Mouse (Mus musculus): ENCODE results near the gene Immp2l. TPM values are rescaled to one million over a fixed set of nuclear protein-coding genes. Genes with fewer than 3 reads are reported as not detected.

Gene Immp2l
- polyA plus RNA-seq, 1 experiment from 2014 or later = 7.9 TPM

DNA sequence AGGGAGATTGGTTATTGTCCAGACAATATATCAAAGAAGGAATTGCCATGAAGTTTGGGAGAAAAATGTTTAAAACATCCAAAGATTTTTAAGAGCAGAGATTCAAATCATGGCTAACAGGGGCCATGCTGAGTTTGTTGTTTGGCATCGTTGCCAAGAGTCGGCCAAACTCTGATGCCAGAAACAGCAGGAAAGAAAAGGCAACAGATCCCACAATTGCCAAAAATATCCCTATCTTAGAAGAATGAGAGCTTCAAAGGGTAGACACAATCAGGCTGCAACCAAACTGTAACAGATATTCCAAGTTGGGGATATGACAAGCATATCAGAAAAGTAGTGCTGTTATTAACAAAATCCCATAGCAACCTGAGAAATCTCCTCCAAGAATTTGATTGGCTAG is 686.7 kb downstream of the Immp2l start:
- 90% methylated on average over 2 of the region's 2 CpGs for WGBS

DNA sequence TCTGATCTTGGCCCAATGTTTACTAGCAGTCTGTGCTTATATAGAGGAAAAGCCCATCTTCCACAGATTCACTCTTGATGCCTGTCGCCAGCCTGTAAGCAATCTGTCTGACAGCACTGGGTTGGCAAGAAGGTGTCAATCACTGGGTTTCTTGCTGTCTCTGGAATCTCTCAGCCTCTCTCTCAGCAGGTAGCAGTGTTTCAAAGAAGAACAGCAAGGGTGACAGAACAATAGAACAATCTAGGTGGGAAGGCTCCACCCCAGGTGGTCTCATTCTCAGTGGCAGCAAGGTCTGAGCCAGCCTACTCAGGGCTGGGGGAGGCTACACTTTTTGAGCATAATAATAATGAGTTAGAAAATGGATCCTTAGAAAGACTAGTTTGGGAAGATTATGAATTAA is 693.1 kb downstream of the Immp2l start:
- peaks cover 9% of the 10 kb centered on the region; the same call in 1 of the 2 replicates for H3K9me3 ChIP-seq
- no peak overlapping the region for H3K4me2 ChIP-seq
- no peaks in the 10 kb centered on the region for H3K27me3 ChIP-seq
- WGBS = 43% methylated on average over 1 of the region's 1 CpGs
- H3K36me3 ChIP-seq = no peaks in the 10 kb centered on the region
- H3K4me3 ChIP-seq = no peak overlapping the region
- no peak overlapping the region for H3K27ac ChIP-seq
- no peak for ATAC-seq (ENCODE audit: low FRiP score)
- no peaks in the 10 kb centered on the region for H3K4me1 ChIP-seq (replicated peaks)
- H3K9ac ChIP-seq = no peak overlapping the region

More for the DNA sequence above, 686.7 kb downstream of the Immp2l start:
- no peak overlapping the region for H3K27ac ChIP-seq
- no peak for ATAC-seq (ENCODE audit: low FRiP score)
- H3K4me2 ChIP-seq = no peak overlapping the region
- no peak overlapping the region for H3K4me3 ChIP-seq
- H3K27me3 ChIP-seq = no peaks in the 10 kb centered on the region
- H3K36me3 ChIP-seq = no peaks in the 10 kb centered on the region
- H3K4me1 ChIP-seq (replicated peaks) = no peaks in the 10 kb centered on the region
- H3K9ac ChIP-seq = no peak overlapping the region
- no peaks in the 10 kb centered on the region for H3K9me3 ChIP-seq

DNA sequence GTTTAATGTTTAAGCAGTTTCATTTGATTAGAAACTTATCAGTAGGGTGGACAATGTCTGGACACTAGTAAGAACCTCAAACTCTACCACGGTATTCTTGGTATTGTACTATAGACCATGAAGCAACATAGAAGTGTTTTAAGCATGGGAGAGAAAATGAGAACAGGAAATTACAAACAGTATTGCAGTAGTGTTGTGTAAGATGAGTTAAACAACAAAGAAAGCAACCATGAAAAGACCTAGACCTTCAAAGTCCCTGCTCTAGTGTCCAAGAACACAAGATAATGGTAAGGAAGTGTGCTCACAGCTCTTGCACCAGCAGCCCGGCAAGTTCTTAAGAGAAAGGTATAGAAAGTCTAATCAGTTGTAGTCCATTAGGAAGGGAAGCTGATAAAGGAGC is 700.7 kb downstream of the Immp2l start:
- no peak for ATAC-seq (ENCODE audit: low FRiP score)
- WGBS = 97% methylated on average over 2 of the region's 2 CpGs
- Histone ChIP-seq H3K36me3 (no peaks in the 10 kb centered on the region), H3K27me3 (no peaks in the 10 kb centered on the region), H3K4me3 (no peak overlapping the region), H3K27ac (no peak overlapping the region), H3K9me3 (no peaks in the 10 kb centered on the region), H3K9ac (no peak overlapping the region), H3K4me2 (no peak overlapping the region), H3K4me1 (replicated peaks) (0 out of 2 replicates have a peak, but pooled peaks cover 8% of the 10 kb centered on the region)

DNA sequence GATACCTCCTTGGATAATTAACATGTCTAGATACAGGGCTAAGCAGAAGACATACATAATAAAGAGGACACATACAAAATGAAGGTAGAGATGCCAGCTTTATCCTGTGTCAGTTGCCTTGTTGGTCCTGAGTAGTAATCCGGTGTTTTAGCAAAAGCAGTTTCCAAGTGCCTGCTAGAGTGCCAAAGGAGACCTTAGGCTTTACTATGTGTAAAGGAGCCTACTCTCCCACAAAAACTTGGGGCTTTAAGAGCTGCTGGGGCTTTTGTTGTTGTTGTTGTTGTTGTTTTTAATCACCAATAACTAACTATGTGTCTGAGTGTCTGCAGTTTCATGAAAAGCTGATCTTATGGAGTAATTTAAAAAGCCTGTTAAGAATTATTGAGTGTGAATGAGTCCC is 702.8 kb downstream of the Immp2l start:
- H3K4me1 ChIP-seq (replicated peaks) = 0 out of 2 replicates have a peak, but pooled peaks cover 8% of the 10 kb centered on the region
- H3K36me3 ChIP-seq = no peaks in the 10 kb centered on the region
- ATAC-seq (ENCODE audit: low FRiP score) = no peak
- no peak overlapping the region for H3K9ac ChIP-seq
- no peak overlapping the region for H3K27ac ChIP-seq
- WGBS = 69% methylated on average over 1 of the region's 1 CpGs
- H3K4me2 ChIP-seq = no peak overlapping the region
- H3K9me3 ChIP-seq = no peaks in the 10 kb centered on the region
- no peak overlapping the region for H3K4me3 ChIP-seq
- no peaks in the 10 kb centered on the region for H3K27me3 ChIP-seq

DNA sequence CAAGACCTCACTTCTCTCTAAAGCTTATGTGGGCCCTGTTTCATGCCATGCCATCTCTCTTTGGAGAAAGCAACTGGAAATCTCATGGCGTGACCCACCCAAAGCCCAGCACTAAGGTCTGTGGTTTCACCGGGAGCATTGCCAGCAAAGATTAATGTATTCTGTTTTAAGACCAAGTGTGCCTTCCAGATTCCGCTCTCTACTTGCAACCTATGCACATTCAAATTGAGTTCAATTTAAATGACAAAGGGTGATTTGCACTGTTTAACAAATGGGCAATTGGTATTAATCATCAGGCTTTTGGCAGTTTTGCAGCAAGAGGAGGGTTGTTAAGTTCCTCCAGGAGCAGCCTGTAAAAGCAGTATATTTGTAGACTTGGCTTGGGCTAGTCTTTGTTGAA is 703.3 kb downstream of the Immp2l start:
- Histone ChIP-seq H3K4me1 (replicated peaks) (0 out of 2 replicates have a peak, but pooled peaks cover 8% of the 10 kb centered on the region), H3K27ac (no peak overlapping the region), H3K9ac (no peak overlapping the region), H3K36me3 (no peaks in the 10 kb centered on the region), H3K4me2 (no peak overlapping the region), H3K4me3 (no peak overlapping the region), H3K9me3 (no peaks in the 10 kb centered on the region), H3K27me3 (no peaks in the 10 kb centered on the region)
- peak; percentile 88 for ATAC-seq (ENCODE audit: low FRiP score)
- WGBS = 17% methylated on average over 3 of the region's 3 CpGs

DNA sequence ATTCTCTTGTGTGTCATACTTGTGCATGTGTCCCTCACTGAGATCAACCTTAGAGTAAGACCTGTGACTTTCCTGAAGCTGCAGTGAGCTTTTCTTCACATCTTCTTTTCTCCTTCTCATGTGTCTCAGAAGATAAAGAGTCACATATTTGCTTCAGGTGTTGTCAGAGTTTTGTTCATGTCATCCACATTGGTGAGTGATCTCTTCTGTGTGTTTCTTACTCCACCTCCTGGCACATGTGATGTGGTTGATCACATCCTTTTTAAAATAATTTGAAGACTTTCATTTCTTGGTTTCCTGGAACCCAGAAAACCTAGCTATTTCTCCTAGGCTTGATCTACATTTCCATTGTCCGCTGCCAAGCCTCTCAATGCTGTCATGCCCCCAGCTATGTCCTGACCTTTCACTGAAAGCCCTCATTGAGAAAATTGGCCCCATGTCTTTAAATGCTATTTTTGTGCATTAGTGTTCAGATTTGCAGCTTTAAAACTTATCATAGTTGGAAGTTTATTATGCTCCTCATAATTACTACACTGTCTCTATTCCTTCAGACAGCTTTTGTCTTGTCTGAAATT is 704.0 kb downstream of the Immp2l start:
- Histone ChIP-seq H3K9me3 (no peaks in the 10 kb centered on the region), H3K4me1 (replicated peaks) (0 out of 2 replicates have a peak, but pooled peaks cover 8% of the 10 kb centered on the region), H3K4me3 (no peak overlapping the region), H3K27ac (no peak overlapping the region; the same call in 1 of the 2 replicates), H3K27me3 (no peaks in the 10 kb centered on the region), H3K36me3 (no peaks in the 10 kb centered on the region), H3K9ac (no peak overlapping the region), H3K4me2 (no peak overlapping the region)
- 68% methylated on average over 1 of the region's 1 CpGs for WGBS
- ATAC-seq (ENCODE audit: low FRiP score) = no peak

DNA sequence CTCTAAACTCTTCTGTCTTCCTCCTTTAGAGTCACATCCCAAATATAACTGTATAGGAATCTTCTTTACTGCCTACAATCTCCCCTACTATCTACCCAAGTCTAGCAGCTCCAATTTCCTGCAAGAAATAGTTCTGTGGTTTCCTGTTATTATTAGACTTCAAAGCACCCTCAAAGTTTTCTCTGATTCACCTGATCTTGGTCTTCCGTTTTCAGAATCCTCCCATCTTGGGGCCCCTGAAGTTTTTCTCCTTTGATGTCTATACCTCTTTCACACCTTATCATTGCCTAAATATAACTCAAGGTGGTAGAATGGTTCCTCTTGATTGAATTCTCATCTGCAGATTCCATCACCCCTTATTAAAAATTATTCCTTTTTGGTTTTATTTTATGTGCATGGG is 704.6 kb downstream of the Immp2l start:
- no peak overlapping the region for H3K27ac ChIP-seq
- H3K9me3 ChIP-seq = no peaks in the 10 kb centered on the region
- H3K4me3 ChIP-seq = no peak overlapping the region
- H3K4me1 ChIP-seq (replicated peaks) = 0 out of 2 replicates have a peak, but pooled peaks cover 8% of the 10 kb centered on the region
- WGBS = 79% methylated on average over 1 of the region's 1 CpGs
- ATAC-seq (ENCODE audit: low FRiP score) = no peak
- no peaks in the 10 kb centered on the region for H3K36me3 ChIP-seq
- H3K27me3 ChIP-seq = no peaks in the 10 kb centered on the region
- no peak overlapping the region for H3K4me2 ChIP-seq
- no peak overlapping the region for H3K9ac ChIP-seq

DNA sequence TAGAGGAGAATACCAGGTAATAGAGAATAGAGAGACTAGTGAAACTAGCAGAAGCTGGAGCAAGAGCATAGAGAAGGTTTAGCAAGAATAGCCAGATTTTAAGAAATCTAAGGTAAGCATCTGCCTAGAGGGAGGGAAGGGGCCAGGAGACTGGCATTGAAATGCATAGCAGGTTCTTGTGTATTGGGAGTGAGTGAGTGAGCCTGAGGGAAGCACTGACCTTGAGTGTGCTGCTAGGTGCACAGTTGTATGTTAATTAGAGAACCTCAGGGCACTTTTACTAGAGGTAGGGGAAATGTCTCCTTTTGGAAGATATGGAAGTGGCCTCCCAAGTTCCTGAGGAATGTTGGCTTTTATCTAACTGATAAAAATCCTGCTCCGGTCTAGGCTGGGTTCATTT is 705.9 kb downstream of the Immp2l start:
- H3K9me3 ChIP-seq = no peaks in the 10 kb centered on the region
- H3K27me3 ChIP-seq = no peaks in the 10 kb centered on the region
- WGBS = 92% methylated on average over 1 of the region's 1 CpGs
- H3K4me1 ChIP-seq (replicated peaks) = 0 out of 2 replicates have a peak, but pooled peaks cover 8% of the 10 kb centered on the region
- H3K36me3 ChIP-seq = no peaks in the 10 kb centered on the region
- no peak overlapping the region for H3K9ac ChIP-seq
- H3K4me3 ChIP-seq = no peak overlapping the region
- H3K4me2 ChIP-seq = no peak overlapping the region
- ATAC-seq (ENCODE audit: low FRiP score) = no peak
- H3K27ac ChIP-seq = no peak overlapping the region

DNA sequence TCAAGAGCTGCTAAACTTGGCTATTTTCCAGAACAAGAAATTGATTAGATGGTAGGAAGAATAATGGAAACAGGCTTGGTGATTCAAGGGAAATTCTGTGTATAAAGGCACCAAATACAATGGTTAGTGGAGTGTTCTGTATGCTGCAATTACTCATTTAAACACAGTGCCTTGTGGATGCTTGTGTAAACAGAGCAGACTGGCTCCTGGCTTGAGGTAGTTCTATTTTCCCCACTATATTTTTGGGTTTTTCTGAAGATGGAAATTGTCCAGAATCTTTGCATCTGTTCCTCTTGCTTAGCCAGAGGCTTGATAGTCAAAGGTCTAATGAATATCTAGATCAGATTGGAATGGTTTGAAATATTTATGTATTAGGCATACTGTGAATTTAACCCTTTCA is 709.3 kb downstream of the Immp2l start:
- ATAC-seq (ENCODE audit: low FRiP score) = no peak

DNA sequence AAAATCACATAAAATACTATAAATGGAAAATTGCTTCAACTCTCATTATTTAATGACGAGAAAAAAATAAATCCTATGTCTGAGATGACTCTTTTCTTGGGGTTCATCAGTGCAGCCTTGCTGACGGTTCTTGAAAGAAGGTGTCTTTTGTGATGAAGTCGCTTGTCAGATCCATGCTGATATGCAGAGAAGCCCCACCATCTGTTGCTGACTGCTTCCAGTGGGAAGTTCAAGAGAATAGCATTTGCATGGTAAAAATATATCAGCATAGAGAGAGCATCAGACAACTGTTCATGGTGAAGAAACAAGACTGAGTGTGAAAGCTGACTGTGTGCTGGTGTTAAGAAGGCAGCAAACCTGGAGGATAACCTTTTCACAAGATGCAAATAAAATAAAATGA is 719.0 kb downstream of the Immp2l start:
- no peak overlapping the region for H3K4me3 ChIP-seq
- H3K36me3 ChIP-seq = no peaks in the 10 kb centered on the region
- H3K27me3 ChIP-seq = no peaks in the 10 kb centered on the region
- no peak for ATAC-seq (ENCODE audit: low FRiP score)
- no peak overlapping the region for H3K4me2 ChIP-seq
- WGBS = 68% methylated on average over 3 of the region's 3 CpGs
- no peak overlapping the region for H3K27ac ChIP-seq
- peaks cover 7% of the 10 kb centered on the region; the same call in 1 of the 2 replicates for H3K9me3 ChIP-seq
- H3K4me1 ChIP-seq (replicated peaks) = no peaks in the 10 kb centered on the region
- H3K9ac ChIP-seq = no peak overlapping the region

More for the DNA sequence above, 709.3 kb downstream of the Immp2l start:
- Histone ChIP-seq H3K27ac (no peak overlapping the region), H3K4me1 (replicated peaks) (no peaks in the 10 kb centered on the region), H3K4me3 (no peak overlapping the region), H3K27me3 (no peaks in the 10 kb centered on the region), H3K36me3 (no peaks in the 10 kb centered on the region), H3K9ac (no peak overlapping the region), H3K9me3 (no peaks in the 10 kb centered on the region; the same call in 1 of the 2 replicates), H3K4me2 (no peak overlapping the region)

DNA sequence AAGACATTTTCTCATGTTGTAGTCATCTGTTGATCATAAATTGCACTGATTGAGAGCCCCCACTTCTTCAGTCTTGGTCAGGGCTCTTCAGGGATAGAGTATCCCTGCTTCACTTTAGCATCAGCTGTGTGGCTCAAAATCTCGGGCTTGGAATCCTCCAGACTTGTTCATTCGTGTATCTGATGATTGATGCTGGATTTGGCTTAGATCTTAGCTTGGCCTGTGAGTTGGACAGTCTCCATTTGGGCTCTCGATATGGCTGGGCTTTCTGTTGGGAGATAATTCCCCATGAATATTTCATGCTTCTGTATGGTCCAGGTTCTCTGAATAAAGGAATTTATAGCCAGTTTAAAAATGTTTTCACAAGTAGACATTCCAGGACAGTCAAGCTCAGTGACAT is 739.5 kb downstream of the Immp2l start:
- Histone ChIP-seq H3K27me3 (no peaks in the 10 kb centered on the region), H3K36me3 (no peaks in the 10 kb centered on the region), H3K4me1 (replicated peaks) (no peaks in the 10 kb centered on the region), H3K9me3 (no peaks in the 10 kb centered on the region), H3K4me2 (no peak overlapping the region), H3K27ac (no peak overlapping the region), H3K4me3 (no peak overlapping the region), H3K9ac (no peak overlapping the region)
- ATAC-seq (ENCODE audit: low FRiP score) = no peak
- 72% methylated on average over 3 of the region's 3 CpGs for WGBS

DNA sequence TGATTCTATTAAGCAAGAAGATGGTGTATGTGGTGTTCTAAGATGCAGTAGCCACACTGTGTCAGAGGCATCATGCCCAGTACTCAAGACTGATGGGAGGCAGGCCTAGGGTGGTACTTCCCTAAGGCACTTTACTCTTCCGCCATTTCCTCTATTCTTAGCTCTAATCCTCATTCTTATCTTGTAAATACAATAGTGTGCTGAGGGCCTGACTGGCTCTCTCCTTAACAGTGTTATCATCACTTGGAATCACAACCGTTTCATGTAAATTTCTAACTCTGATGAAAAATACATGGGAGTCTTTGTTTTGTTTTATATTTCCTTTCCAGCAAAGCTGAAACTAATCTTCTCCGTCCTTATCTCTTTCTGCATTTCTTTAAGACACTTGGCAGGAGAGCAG is 750.1 kb downstream of the Immp2l start:
- no peak overlapping the region for H3K27ac ChIP-seq
- whole genome bisulfite sequencing = 89% methylated on average over 3 of the region's 3 CpGs
- no peak for ATAC-seq (ENCODE audit: low FRiP score)

DNA sequence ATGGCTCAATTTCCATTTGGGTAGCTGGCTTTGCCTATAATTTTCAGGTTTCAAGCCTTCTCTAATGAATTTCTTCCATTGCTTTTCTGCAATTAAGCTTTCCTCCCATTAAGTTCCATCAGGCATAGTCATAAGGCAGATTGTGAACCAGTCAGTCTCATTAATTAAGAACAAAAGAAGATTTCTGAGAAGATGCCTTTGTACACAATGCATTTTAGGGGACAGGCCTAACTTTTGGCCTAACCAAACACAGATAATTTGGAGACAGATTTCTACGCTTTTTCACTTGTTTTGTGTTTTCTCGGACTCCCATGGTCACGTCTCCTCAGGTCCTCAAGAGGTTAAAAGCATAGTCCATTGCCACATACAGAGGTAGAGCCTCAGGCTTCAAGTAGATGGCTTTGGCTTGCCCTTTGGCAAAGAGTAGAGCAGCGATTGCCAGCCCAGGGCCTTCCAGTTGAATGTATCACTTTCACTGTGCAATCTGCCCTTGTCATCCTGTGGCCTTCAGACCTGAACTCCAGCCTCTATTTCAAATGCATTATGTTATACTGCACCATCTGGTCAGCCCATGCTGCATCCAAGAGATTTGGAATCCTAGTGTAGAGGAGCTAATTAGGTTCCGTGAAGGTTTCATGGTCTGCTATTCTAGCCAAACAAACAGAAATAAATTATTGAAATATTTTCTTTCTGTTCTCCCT is 750.9 kb downstream of the Immp2l start:
- Histone ChIP-seq H3K4me2 (no peak overlapping the region), H3K36me3 (no peaks in the 10 kb centered on the region), H3K4me3 (no peak overlapping the region), H3K9ac (no peak overlapping the region), H3K4me1 (replicated peaks) (no peaks in the 10 kb centered on the region), H3K27ac (0 out of 2 replicates have a peak overlapping the region, but pooled peaks have one; percentile 13), H3K27me3 (no peaks in the 10 kb centered on the region), H3K9me3 (no peaks in the 10 kb centered on the region)
- 83% methylated on average over 5 of the region's 5 CpGs for WGBS
- 0 out of 2 replicates have a peak, but pooled peaks have one; percentile 49 for ATAC-seq (ENCODE audit: low FRiP score)

More for the DNA sequence above, 750.1 kb downstream of the Immp2l start:
- no peaks in the 10 kb centered on the region for H3K36me3 ChIP-seq
- no peaks in the 10 kb centered on the region for H3K27me3 ChIP-seq
- H3K4me2 ChIP-seq = no peak overlapping the region
- H3K9me3 ChIP-seq = no peaks in the 10 kb centered on the region
- H3K4me3 ChIP-seq = no peak overlapping the region
- no peaks in the 10 kb centered on the region for H3K4me1 ChIP-seq (replicated peaks)
- H3K9ac ChIP-seq = no peak overlapping the region

Measured in hindbrain, embryonic 13.5 days (tissue).